Mouse (Mus musculus) embryo, embryonic 9.5 days (tissue): ENCODE results near the gene Tmem119.
"Not testable (repeated sequence)": the region's sequence is repeated elsewhere in the genome, so short reads cannot be mapped to it uniquely, and the experiment has no call there.

Experiments used
- DNase-seq: peaks from one replicate; pipeline ENCODE4 v3.0.0-alpha.2; 2017; ENCODE audit errors: extremely low spot score

Gene Tmem119

DNA sequence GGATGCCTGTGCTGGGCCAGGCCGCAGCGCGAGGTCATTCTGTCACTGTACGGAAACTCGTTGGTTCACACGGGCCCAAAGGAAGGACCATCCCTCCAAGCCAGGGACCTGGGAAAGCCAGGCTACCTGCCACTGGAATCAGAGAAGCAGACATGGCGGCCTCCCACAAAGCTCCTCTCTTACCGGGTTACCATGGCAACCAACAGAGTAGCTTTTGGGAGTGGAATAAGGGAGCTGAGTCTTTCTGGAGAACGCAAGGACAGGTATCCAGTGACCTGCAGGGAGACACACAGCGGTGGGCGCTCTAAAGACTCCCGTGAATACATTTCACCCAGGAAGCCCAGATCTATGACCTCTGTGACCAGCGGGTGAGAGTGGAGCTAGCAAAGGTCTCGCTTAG, 18.3 kb upstream of the Tmem119 start:
- no peak for DNase-seq

DNA sequence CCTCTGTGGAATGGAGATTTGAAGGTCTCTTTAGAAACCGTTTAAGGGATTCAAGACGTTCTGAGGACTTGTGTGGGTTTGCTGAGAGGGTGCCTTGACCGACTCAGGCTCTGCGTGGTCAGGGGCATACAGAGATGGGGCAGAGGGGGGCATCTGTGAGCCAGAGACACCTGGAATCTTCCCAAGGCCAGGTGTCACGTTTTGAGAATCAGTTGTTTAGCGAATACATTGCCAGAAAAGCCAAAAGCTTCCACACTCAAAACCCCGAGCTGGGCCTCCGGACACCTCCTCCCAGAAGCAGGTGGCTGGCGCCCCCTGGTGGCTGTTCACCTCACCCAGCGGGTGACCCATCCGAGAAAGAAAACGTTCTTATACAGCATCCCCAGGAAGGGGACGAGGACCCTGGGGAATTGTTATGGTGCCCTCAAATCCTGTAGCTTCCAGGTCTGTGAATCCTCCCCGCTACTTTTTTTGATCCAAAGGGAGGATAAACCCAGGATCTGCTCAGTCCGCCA, 15.4 kb upstream of the Tmem119 start:
- peak; percentile 86 for DNase-seq

DNA sequence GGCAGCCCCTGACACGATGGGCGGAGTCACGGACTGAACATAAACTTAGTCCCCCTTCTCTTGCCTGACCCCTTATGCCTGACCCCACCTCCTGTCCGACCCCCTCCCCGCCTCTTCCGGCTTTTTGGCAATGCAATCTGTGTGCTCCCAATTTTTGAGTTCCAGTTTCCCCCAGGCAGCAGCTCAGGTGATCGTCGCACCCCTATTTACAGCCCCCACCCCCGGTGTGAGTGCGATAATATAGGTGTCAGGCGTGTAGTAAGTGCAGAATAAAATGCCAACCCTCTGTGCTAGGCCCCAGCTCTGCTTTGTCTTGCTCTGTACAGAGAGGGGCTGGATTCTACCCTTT, 14.7 kb upstream of the Tmem119 start:
- DNase-seq = no peak

DNA sequence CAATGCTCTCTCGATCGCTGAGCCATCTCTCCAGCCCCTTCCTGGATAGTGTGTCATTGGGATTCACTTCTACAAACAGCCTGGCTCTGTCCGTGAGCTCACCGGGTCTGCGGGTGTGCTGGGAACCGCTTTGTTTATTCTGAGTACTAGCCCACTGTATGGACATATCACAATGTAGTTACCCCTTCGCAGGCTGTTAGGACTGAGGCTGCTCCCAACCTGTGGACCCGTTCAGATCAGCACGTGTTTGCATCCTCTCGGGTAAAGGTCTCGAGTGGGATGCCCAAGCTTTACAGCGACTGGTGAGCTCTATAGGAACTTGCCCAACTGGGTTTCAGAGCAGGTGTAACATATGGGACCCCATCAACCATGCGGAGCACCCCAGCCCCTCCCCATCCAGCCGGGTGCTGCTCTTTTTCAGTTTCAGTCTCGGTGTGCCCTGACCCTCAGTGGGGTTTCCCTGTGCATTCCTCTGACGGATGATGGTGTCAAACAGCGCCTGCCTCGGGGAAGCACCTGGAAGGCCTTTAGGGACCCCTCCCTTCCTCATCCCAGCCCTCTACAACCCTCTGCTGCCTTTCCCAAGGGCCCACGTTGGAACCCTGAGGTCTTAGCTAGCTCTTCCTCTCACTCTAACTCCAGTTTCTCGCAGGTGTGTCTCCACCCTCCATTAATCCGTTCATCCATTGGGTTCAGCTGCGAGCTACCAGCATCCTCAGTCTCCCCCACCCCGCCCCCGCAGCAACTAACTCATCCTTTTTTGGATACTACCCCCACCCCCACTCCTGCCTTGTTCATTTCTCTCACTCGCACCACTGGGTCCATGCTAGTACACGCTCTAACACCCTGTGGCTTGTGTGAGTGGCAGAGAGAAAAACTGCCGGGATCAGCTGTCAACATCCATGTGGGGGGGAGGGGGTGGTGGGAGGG, 14.1 kb upstream of the Tmem119 start:
- no peak for DNase-seq

DNA sequence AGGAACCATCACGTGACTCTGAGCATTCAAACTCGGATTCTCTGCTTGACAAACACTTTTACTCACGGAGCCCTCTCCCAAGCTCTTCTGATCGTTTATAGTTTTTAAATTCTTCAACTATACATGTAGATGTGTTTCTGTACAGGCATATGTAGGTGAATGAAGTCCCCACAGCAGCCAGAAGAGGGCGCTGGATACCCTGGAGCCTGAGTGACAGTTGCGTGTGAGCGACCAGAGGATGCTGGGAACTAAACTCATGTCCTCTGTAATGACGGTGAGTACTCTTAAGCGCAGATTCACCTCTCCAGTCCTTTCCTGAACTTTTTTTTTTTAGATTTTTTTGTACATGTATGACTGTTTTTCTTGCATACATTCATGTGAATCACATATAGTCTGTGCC, 13.3 kb upstream of the Tmem119 start:
- no peak for DNase-seq

DNA sequence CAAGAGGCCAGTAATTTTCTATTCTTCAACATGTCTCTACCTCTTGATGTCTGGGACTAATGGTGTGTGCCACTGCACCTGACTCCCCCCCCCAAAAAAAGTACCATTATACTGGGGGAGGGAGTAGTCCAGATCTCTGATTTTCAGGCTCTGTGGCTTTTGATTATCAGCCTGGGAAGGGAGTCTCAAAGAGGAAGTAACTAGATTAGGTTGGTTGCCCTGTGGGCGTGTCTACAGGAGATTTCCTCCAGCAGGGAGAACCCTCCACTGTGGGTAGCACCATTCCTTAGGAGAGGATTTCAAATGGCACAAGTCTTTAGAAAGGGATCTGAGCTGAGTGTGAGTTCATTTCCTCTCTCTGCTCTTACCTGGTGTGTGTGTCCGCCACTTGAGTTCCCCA, 12.3 kb upstream of the Tmem119 start:
- DNase-seq = no peak

DNA sequence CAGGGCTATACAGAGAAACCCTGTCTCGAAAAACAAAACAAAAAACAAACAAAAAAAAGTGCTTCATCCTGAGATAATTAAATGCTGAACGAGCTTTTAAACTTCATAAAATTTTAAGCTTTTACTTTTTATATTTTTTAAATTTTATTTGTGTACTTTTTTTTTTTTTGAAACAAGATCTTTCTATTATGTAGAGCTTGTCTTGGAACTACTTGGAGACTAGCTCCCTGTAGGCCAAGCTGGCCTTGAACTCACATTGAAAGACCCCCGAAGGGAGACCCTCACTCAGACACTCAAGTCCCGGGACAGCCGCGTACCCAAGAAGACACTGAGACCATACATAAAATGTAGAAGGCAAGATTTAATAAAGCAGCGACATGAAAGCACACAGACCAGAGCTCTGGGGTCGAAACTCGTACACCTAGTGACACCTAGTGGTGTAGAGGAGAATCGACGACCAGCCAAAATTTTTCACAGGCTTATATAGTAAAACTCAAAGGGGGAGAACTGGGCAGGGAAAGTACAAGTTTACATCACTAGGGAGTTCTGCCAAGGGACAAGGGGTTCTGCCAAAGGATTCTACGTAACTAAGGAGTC, 11.6 kb upstream of the Tmem119 start:
- not testable (repeated sequence) for DNase-seq

DNA sequence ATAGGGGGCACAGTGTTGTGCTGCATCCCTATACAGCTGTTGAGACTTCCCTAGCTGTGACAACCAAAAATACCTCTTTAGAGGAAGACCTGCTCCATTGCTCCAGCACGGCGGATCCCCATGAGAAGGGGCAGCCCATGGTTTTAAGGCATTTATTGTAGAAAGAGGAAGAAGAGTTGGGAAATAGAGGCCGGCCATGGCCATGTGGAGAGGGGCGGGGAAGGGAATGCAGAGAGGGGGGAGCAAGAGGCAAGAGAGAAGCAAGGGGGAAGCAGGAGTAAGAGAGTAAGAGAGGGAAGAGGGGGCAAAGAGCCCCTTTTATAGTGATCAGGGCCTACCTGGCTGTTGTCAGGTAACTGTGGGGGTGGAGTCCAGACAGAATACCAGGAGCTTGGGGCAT, 9.8 kb upstream of the Tmem119 start:
- DNase-seq = no peak

DNA sequence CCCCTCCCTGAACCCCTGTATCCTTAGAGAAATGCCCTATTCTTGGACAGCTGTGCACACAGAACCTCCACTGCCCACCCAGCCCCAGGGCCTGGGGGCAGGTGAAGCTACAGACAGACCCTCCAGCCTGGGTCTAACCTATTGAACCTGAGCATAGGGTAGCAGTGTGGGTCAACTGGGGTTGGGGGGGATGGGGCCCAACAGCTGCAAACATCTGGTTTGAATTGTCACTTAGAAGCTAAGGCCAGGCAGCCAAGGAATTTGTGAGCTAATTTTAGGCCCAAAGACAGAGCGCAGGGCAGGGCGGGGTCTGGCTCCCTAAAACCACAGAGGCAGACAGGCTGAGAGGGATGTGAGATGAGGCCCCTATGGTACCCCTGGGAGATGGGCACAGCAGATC, 7.9 kb upstream of the Tmem119 start:
- DNase-seq = peak; percentile 57

DNA sequence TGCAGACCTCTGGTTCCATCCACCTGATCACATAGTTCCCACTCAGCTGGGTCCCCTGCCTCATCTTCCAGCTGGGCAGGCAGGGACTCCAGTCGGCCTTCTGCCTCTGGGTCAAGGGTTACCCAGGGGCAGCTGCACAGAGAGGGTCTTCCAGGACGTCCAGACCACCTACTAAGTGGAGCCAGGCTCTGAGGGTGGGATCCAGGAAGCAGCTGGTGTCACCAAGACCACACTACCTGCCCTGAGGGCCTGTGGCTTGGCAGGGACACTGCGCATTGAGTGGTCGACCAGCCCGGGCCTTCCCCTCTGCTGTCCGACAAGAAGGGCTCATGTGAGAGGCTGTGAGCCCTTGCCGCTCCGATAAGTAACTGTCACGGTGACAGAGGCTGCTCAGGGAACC, 7.4 kb upstream of the Tmem119 start:
- DNase-seq = peak; percentile 28

DNA sequence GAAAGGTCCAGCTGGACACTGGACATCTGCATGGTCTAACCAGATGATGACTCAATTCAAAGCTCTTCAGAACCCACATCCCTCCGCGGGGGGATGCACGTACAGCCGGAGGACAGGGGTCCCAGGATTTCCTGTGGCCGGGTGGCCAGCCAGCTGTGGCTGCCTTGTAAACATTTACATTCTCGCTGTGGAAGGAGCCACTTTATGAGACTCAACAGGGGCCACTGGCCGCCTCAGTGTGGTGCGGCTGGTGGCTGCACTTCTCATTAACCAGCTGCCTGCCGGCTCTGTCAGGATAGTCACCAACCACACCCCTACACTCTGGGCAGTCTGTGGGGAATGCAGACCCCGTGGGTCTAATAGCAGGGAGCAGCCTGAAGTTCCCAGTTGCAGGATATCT, 6.1 kb upstream of the Tmem119 start:
- DNase-seq = no peak

DNA sequence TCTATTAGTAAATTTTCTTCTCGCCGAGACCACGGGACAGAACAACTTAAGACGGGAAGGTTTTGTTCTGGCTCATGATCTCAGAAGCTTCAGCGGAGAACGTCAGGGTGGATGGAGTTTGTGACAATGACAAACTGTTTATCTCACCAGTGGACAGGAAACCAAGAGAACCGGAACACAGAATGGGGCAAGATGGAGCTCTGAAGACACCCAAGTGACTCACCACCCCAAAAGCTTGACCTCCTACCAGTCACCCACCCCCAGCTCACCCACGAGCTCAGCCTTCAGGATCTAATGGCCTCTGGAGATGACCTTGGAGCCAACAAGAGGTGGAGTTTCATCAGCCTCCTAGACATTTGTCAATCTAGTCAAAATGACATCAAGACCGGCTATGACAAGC, 5.0 kb upstream of the Tmem119 start:
- DNase-seq = no peak

DNA sequence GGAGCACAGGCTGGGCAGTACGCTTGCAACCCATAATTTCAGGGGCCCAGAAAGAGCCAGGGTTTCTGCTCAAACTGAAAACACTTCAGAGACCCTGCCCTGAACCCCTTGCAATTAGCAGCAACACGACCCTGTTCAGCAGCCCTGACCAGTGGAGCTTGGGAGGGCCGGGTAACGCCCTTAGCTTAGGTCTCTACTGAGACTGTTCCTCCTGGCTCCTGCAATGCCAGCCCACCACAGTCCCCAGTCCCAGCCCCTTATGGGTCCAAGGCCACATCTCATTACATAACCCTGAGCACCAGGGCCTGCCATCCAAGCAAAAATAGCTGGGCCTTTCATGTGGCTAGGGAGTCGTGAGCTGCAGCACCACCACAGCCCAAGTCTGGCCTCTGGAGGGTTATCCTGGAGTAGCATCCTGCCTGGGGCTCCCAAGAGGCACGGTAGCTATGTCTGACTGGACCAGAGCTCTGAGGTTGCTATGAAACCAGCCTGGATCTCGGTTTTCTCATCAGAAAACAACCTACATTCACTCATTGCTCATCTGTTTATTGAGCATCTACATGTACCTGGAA, 4.2 kb upstream of the Tmem119 start:
- DNase-seq = no peak

DNA sequence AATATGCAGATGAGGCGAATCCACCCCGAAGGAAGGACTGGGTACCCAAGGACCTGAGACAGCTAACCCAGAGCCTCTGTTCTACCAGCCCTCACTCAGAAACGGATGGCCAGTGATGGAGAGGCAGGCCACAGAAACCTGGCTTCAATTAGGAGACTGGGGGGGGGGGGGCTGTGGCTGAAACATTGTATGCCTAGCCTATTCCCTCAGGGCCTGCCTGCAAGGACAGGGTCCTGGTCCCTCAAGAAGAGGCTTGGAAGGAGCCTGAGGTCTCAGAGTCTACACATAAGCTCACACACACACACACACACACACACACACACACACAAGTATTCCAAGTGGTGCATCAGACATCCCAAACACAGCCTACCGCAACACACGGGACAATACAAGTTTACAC, 625 bp downstream of the Tmem119 start:
- DNase-seq = peak; percentile 48

DNA sequence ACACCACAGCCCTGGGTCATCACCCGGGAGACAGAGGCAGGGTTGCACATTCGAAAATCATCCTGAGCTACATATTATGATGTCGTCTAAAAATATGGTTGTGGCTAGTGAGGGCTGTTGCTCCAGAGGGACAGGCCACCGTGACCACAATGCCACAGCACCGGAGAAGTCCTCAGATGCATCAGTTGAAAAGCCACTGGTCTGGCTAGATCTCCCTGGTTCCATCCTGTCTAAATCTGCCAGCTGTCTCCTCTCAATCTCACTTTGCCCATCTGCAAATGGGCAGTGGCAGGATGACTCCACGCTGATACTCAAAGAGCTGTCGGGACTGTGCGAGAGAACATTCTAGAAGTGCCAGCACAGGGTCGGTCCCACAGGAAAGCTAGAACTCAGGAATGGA, 1.8 kb downstream of the Tmem119 start:
- no peak for DNase-seq

DNA sequence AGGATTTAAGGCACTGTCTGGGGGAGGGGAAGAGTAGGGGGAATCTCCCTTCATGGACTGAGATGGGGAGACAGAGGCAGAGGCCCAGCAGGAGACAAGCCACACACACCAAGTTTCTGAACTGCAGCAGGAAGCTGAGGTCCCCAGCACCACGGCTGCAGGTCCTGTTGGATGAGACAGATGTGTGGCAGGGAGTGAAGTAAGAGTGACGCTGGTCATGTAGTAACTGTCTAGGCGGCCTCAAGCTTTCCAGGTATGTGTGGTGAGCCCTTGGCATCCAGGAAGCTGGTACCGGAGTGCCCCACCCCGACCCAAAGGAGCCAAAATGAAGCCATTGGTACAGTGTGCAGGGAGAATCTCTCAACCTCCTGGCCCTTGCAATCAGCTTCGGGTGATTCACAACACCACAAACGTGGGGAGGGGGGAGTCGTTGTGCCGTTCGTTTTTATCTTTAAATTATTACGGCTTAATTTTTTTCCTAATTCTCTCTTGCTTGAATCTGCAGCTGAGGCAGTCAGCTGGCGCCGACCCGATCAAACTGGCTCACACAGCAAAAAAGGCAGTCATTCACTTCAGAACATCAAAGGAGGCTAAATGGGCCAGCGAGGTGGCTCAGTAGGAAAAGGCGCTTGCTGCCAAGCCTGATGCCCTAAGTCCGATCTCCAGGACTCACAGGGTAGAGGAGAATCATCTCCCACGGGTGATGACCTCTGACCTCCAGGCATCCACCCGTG, 3.0 kb downstream of the Tmem119 start:
- DNase-seq = no peak

DNA sequence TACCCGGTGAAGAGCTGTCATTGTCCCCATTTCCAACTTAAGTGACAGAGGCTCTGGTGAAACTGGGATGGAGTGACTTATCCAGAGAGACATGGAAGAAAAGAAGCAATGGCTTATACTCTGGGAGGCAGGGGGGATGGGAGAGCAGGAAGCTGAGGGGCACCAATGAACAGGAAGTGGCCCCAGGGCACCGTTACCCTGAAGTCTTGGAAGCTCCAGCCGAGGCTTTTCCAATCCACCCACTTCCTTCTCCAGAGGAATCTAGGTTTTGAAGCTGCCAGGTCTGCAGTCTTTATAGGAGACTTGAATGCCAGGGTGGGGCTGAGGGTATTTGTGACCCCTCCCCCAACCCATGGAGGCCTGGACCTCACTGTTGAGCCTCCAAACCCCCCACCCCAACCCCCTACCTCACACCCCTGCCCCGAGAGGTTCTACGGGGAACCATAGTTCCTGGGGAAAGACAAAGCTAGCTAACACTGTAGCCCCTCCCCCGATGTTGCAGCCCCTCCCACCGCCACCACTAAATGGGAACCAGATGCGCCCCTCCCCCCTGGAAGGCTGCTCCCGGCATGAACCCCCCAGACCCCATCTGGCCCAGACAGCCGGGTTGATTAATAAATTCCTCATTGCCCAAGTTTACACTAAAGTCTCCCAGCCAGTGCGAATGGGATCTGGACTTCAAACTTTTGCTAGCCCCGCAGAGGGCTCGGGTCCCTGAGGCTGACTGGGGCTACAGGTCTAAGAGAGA, 3.7 kb downstream of the Tmem119 start:
- peak; percentile 85 for DNase-seq

DNA sequence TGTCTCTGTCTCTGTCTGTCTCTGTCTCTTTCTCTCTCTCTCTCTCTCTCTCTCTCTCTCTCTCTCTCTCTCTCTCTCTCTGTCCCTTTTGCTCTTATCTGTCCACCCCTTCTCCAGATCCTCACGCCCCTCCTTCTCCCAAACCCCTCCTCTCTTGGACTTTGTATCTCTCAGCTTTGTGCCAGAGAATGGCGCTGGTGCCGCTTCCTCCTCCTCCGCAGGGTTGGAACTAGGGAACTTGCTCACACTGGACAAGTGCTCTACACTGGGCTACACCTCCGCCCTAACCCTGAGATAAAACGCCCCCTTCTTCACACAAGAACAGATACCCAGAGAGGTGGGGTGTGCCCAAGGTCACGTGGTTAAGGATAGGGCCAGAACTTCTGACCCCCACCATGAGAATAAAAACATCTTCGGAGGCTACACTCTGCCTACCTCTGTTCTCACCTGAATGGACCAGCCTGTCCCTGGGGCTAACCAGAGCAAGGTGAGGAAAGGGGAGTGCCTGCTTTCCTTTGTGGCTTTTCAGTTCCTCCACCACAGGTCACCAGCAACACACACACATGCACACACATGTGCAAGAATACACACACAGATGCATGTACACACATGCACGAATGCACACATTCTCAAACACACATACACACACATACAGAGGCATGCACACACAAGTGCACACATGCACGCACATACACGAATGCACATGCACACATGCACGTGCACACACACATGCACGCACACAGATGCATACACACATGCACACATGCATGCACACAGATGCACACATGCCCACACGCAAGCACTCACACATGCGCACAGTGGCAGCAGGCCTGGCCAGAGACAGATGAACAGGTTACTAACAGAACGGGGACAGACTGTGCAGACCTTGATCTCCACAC, 8.9 kb downstream of the Tmem119 start:
- no peak for DNase-seq

DNA sequence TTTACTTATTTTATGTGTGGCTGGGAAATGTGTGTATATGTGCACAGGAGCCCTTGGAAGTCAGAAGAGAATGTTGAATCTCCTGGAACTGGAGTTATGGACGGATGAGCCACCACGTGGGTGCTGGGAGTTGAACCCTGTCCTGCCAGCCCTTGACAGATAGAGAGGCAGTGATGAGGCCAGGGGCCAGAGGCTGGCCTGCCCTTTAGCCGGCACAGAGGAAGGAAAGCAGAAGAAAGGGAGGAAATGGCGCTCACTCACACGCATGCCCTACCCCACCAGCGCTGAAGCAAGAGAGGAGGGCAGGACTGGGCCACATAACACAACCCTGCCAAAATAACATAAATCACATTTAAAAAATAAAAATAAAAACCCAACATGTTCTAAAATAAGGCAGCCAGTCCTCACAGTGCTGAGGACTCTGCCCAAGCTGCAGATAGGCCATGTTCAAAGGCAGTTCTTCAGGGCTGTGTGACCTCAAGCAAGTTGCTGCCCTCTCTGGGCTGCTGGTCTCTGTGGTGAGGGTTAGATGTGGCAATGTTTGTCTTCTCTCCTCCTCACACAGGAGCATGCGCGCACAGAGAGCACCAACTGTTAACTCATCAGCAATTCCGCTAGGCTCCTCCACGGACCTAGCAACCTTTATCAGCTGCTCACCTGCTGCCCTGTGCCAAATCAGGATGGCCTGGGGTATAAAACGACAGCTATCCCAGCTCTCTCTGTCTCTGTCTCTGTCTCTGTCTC, 9.7 kb downstream of the Tmem119 start:
- no peak for DNase-seq
